Mouse (Mus musculus): ENCODE measurements around the gene Rps26. TPM values are rescaled to one million over a fixed set of nuclear protein-coding genes. Genes with fewer than 3 reads are reported as not detected.

Rps26 gene
- total and polyA plus RNA-seq, 3 experiments, result 229 to 337 (median 279) TPM

GRCm38 (mm10) chr10:128606483-128606882, 20.1 kb downstream of the Rps26 start:
- no peaks in the 10 kb centered on the region for H3K4me1 ChIP-seq (ENCODE audit: control insufficient read depth, insufficient read depth, low read length)
- WGBS, result 39% methylated on average over 2 of the region's 2 CpGs
- no peak overlapping the region for H3K4me3 ChIP-seq
- TF ChIP-seq CTCF (IDR thresholded peaks at IDR 0.05) (no peak), EP300 (IDR thresholded peaks at IDR 0.05; ENCODE audit: insufficient read depth, low read depth, low read length) (no peak), POLR2A (IDR thresholded peaks at IDR 0.05; ENCODE audit: insufficient read depth, low read depth, low read length) (no peak)
- H3K27ac ChIP-seq, result no peak overlapping the region
- DNase-seq, result no peak
- H3K79me2 ChIP-seq (replicated peaks; ENCODE audit: control insufficient read depth, insufficient read depth, low read length), result no peaks in the 10 kb centered on the region
- no peaks in the 10 kb centered on the region for H3K27me3 ChIP-seq (ENCODE audit: control insufficient read depth, insufficient read depth, low read length)
- no peaks in the 10 kb centered on the region for H3K36me3 ChIP-seq (ENCODE audit: control insufficient read depth, insufficient read depth, low read length)
- intact Hi-C loops (cut with DNase I), result no loop called here
- no peak overlapping the region for H3K9ac ChIP-seq (ENCODE audit: low read depth, low read length)

GRCm38 (mm10) chr10:128602470-128603128, 23.9 kb downstream of the Rps26 start:
- H3K27me3 ChIP-seq (ENCODE audit: control insufficient read depth, insufficient read depth, low read length), result no peaks in the 10 kb centered on the region
- H3K27ac ChIP-seq, result no peak overlapping the region
- H3K36me3 ChIP-seq (ENCODE audit: control insufficient read depth, insufficient read depth, low read length), result no peaks in the 10 kb centered on the region
- intact Hi-C loops (cut with DNase I), result no loop called here
- DNase-seq, result no peak
- no peak for TF ChIP-seq CTCF (IDR thresholded peaks at IDR 0.05)
- TF ChIP-seq POLR2A (IDR thresholded peaks at IDR 0.05; ENCODE audit: insufficient read depth, low read depth, low read length), result no peak
- TF ChIP-seq EP300 (IDR thresholded peaks at IDR 0.05; ENCODE audit: insufficient read depth, low read depth, low read length), result no peak
- no peak overlapping the region for H3K9ac ChIP-seq (ENCODE audit: low read depth, low read length)
- H3K79me2 ChIP-seq (replicated peaks; ENCODE audit: control insufficient read depth, insufficient read depth, low read length), result no peaks in the 10 kb centered on the region
- H3K4me1 ChIP-seq (ENCODE audit: control insufficient read depth, insufficient read depth, low read length), result no peaks in the 10 kb centered on the region
- 51% methylated on average over 4 of the region's 4 CpGs for WGBS
- no peak overlapping the region for H3K4me3 ChIP-seq

GRCm38 (mm10) chr10:128601499-128601898, 25.0 kb downstream of the Rps26 start:
- intact Hi-C loops (cut with DNase I), result no loop called here
- WGBS, result 78% methylated on average over 1 of the region's 1 CpGs
- Histone ChIP-seq H3K79me2 (replicated peaks; ENCODE audit: control insufficient read depth, insufficient read depth, low read length) (no peaks in the 10 kb centered on the region), H3K4me3 (no peak overlapping the region), H3K9ac (ENCODE audit: low read depth, low read length) (no peak overlapping the region), H3K27ac (no peak overlapping the region), H3K27me3 (ENCODE audit: control insufficient read depth, insufficient read depth, low read length) (no peaks in the 10 kb centered on the region), H3K4me1 (ENCODE audit: control insufficient read depth, insufficient read depth, low read length) (no peaks in the 10 kb centered on the region), H3K36me3 (ENCODE audit: control insufficient read depth, insufficient read depth, low read length) (no peaks in the 10 kb centered on the region)
- no peak for DNase-seq
- TF ChIP-seq EP300 (IDR thresholded peaks at IDR 0.05; ENCODE audit: insufficient read depth, low read depth, low read length) (no peak), CTCF (IDR thresholded peaks at IDR 0.05) (no peak), POLR2A (IDR thresholded peaks at IDR 0.05; ENCODE audit: insufficient read depth, low read depth, low read length) (no peak)

GRCm38 (mm10) chr10:128598476-128598875, 28.1 kb downstream of the Rps26 start:
- Histone ChIP-seq H3K36me3 (ENCODE audit: control insufficient read depth, insufficient read depth, low read length) (no peaks in the 10 kb centered on the region), H3K4me3 (no peak overlapping the region), H3K27ac (no peak overlapping the region), H3K9ac (ENCODE audit: low read depth, low read length) (no peak overlapping the region), H3K27me3 (ENCODE audit: control insufficient read depth, insufficient read depth, low read length) (no peaks in the 10 kb centered on the region), H3K79me2 (replicated peaks; ENCODE audit: control insufficient read depth, insufficient read depth, low read length) (no peaks in the 10 kb centered on the region), H3K4me1 (ENCODE audit: control insufficient read depth, insufficient read depth, low read length) (no peaks in the 10 kb centered on the region)
- no peak for DNase-seq
- no peak for TF ChIP-seq CTCF (IDR thresholded peaks at IDR 0.05)
- no peak for TF ChIP-seq EP300 (IDR thresholded peaks at IDR 0.05; ENCODE audit: insufficient read depth, low read depth, low read length)
- TF ChIP-seq POLR2A (IDR thresholded peaks at IDR 0.05; ENCODE audit: insufficient read depth, low read depth, low read length), result no peak
- intact Hi-C loops (cut with DNase I), result no loop called here
- WGBS, result 79% methylated on average over 2 of the region's 2 CpGs

GRCm38 (mm10) chr10:128592797-128593196, 33.8 kb downstream of the Rps26 start:
- Histone ChIP-seq H3K36me3 (ENCODE audit: control insufficient read depth, insufficient read depth, low read length) (no peaks in the 10 kb centered on the region), H3K4me1 (ENCODE audit: control insufficient read depth, insufficient read depth, low read length) (no peaks in the 10 kb centered on the region), H3K9ac (ENCODE audit: low read depth, low read length) (no peak overlapping the region), H3K27me3 (ENCODE audit: control insufficient read depth, insufficient read depth, low read length) (no peaks in the 10 kb centered on the region), H3K27ac (no peak overlapping the region), H3K4me3 (no peak overlapping the region), H3K79me2 (replicated peaks; ENCODE audit: control insufficient read depth, insufficient read depth, low read length) (no peaks in the 10 kb centered on the region)
- TF ChIP-seq CTCF (IDR thresholded peaks at IDR 0.05) (no peak), EP300 (IDR thresholded peaks at IDR 0.05; ENCODE audit: insufficient read depth, low read depth, low read length) (no peak)
- WGBS, result 62% methylated on average over 5 of the region's 5 CpGs
- no peak for DNase-seq
- intact Hi-C loops (cut with DNase I), result no loop called here

- Histone ChIP-seq H3K4me3 (no peak overlapping the region), H3K4me1 (ENCODE audit: control insufficient read depth, insufficient read depth, low read length) (no peaks in the 10 kb centered on the region), H3K27me3 (ENCODE audit: control insufficient read depth, insufficient read depth, low read length) (no peaks in the 10 kb centered on the region), H3K27ac (no peak overlapping the region), H3K9ac (ENCODE audit: low read depth, low read length) (no peak overlapping the region), H3K36me3 (ENCODE audit: control insufficient read depth, insufficient read depth, low read length) (no peaks in the 10 kb centered on the region), H3K79me2 (replicated peaks; ENCODE audit: control insufficient read depth, insufficient read depth, low read length) (no peaks in the 10 kb centered on the region)
- 54% methylated on average over 6 of the region's 6 CpGs for WGBS
- DNase-seq, result no peak
- TF ChIP-seq EP300 (IDR thresholded peaks at IDR 0.05; ENCODE audit: insufficient read depth, low read depth, low read length) (no peak), POLR2A (IDR thresholded peaks at IDR 0.05; ENCODE audit: insufficient read depth, low read depth, low read length) (no peak), CTCF (IDR thresholded peaks at IDR 0.05) (no peak)
- intact Hi-C loops (cut with DNase I), result loop anchor here (2.0 kb wide), 1 partner anchor 25 kb away; no protein-coding TSS in a partner anchor
Observed at GRCm38 (mm10) chr10:128591436-128591835, 35.1 kb downstream of the Rps26 start.

All from heart, adult 2 months (tissue).